Comparison of ENCODE assay signal across 38 mouse cellular contexts in genomic region chr9:111287956-111288355, GRCm38 (mm10). TPM values are rescaled to one million over a fixed set of nuclear protein-coding genes. Genes with fewer than 3 reads are reported as not detected.
"Had no signal": no experiment of that assay in that cellular context is flagged by ENCODE, and none has a peak within 500 bp of the region (broad histone marks: within the 10 kb centered on the region; RNA-seq: fewer than 3 reads in every experiment).

No protein-coding gene starts in this region.

- H3K27ac ChIP-seq: heart, embryonic 10.5 days; heart, embryonic 13.5 days; heart, embryonic 15.5 days; hindbrain, embryonic 10.5 days; hindbrain, embryonic 12.5 days; hindbrain, embryonic 13.5 days; hindbrain, embryonic 14.5 days; hindbrain, embryonic 15.5 days; hindbrain, postnatal 0 days; intestine, embryonic 15.5 days; kidney, embryonic 15.5 days; kidney, postnatal 0 days; layer of hippocampus, adult 2 months had no signal

- H3K27me3 ChIP-seq: heart, embryonic 12.5 days; heart, embryonic 13.5 days; heart, embryonic 15.5 days; hindbrain, embryonic 12.5 days; hindbrain, embryonic 13.5 days; hindbrain, embryonic 15.5 days; intestine, embryonic 15.5 days; kidney, embryonic 15.5 days had no signal

- H3K9ac ChIP-seq: heart, embryonic 12.5 days; heart, embryonic 13.5 days; heart, embryonic 15.5 days; hindbrain, embryonic 12.5 days; hindbrain, embryonic 13.5 days; hindbrain, embryonic 14.5 days; hindbrain, embryonic 15.5 days; intestine, embryonic 15.5 days; kidney, embryonic 15.5 days had no signal

- DNase-seq: heart, postnatal 10 days; heart, postnatal 14 days; heart, postnatal 36 days; heart, postnatal 4 days; kidney, adult 11 months; kidney, adult 18-20 months; kidney, adult 2 months; kidney, adult 8-10 months; kidney, adult 9 months; kidney, postnatal 10 days; kidney, postnatal 14 days; kidney, postnatal 25 days; kidney, postnatal 36 days; kidney, postnatal 4 days; layer of hippocampus, adult 9-11 months; layer of hippocampus, postnatal 36 days had no signal

- ATAC-seq: hindbrain, embryonic 16.5 days; hindbrain, postnatal 0 days; inflammation-experienced regulatory T-cells, adult 6 months; intestine, embryonic 15.5 days; intestine, embryonic 16.5 days; intestine, postnatal 0 days had no signal

- H3K36me3 ChIP-seq: heart, embryonic 10.5 days; heart, embryonic 12.5 days; heart, embryonic 13.5 days; heart, embryonic 15.5 days; hindbrain, embryonic 10.5 days; hindbrain, embryonic 12.5 days; hindbrain, embryonic 13.5 days; hindbrain, embryonic 15.5 days; intestine, embryonic 15.5 days; kidney, embryonic 15.5 days had no signal

- H3K4me2 ChIP-seq: heart, embryonic 11.5 days; heart, embryonic 12.5 days; heart, embryonic 13.5 days; heart, embryonic 15.5 days; hindbrain, embryonic 12.5 days; hindbrain, embryonic 13.5 days; hindbrain, embryonic 14.5 days; hindbrain, embryonic 15.5 days; intestine, embryonic 15.5 days; kidney, embryonic 15.5 days had no signal

- H3K4me1 ChIP-seq: intestine, embryonic 15.5 days had no signal

- H3K4me3 ChIP-seq: heart, embryonic 10.5 days; heart, embryonic 12.5 days; heart, embryonic 13.5 days; heart, embryonic 15.5 days; hindbrain, embryonic 10.5 days; hindbrain, embryonic 12.5 days; hindbrain, embryonic 13.5 days; hindbrain, embryonic 15.5 days; intestine, embryonic 15.5 days; kidney, embryonic 15.5 days; layer of hippocampus, adult 2 months had no signal

- H3K9me3 ChIP-seq: heart, embryonic 10.5 days; heart, embryonic 12.5 days; heart, embryonic 13.5 days; heart, embryonic 15.5 days; hindbrain, embryonic 10.5 days; hindbrain, embryonic 12.5 days; hindbrain, embryonic 13.5 days; hindbrain, embryonic 15.5 days; intestine, embryonic 15.5 days; kidney, embryonic 15.5 days had no signal

RNA-seq across cellular contexts. Expression of gene Trank1, which starts 23.6 kb away (rescaled TPM):
- total RNA-seq: heart, postnatal 14 days; heart, postnatal 36 days; hematopoietic stem cell, adult 5-6 weeks had no signal
- polyA plus RNA-seq: heart, embryonic 15.5 days; heart, embryonic 16.5 days; heart, postnatal 0 days; inflammation-experienced regulatory T-cells, adult 6 months had no signal
